Mouse (Mus musculus) cerebellum, adult 2 months (tissue): Measurements from ENCODE around the gene Leng9. TPM values are rescaled to one million over a fixed set of nuclear protein-coding genes. Genes with fewer than 3 reads are reported as not detected.
A peak's percentile ranks its signal among the peaks of the same experiment; 100 is the strongest.

ENCODE experiments used
- DNase-seq, 2 experiments: peaks; one replicate each; pipeline ENCODE4 v3.0.0; 2021
- H3K27ac ChIP-seq: fragments of 200-500 bp; 2 replicates; pipeline ENCODE4 v1.5.1; 2012; ENCODE audit warnings: low read length, control low read depth, inconsistent platforms; ENCODE audit not compliant: insufficient read depth
- H3K27me3 ChIP-seq: fragments of 200-500 bp; 2 replicates; pipeline ENCODE4 v1.6.1; 2012; ENCODE audit warnings: inconsistent platforms, mild to moderate bottlenecking, low read length, moderate library complexity; ENCODE audit not compliant: control insufficient read depth, insufficient read depth
- H3K4me1 ChIP-seq: fragments of 200-500 bp; 2 replicates; pipeline ENCODE4 v1.6.1; 2011; ENCODE audit warnings: low read length; ENCODE audit not compliant: control insufficient read depth, insufficient read depth
- H3K4me3 ChIP-seq: fragments of 200-500 bp; replicated peaks from 2 replicates; pipeline ENCODE3; 2011; ENCODE audit warnings: mild to moderate bottlenecking, low read depth, low read length, control low read depth; ENCODE audit not compliant: insufficient read depth
- CTCF ChIP-seq: fragments of 200-500 bp; IDR thresholded peaks from 2 replicates; pipeline ENCODE4 v1.5.1; 2011; ENCODE audit warnings: low read depth, mild to moderate bottlenecking, control low read depth, low read length, moderate library complexity, borderline replicate concordance; ENCODE audit not compliant: insufficient read depth
- POLR2A ChIP-seq: fragments of 200-500 bp; IDR thresholded peaks from 2 replicates; pipeline ENCODE4 v1.6.1; 2011; ENCODE audit warnings: low read length, control low read depth, borderline replicate concordance; ENCODE audit not compliant: insufficient read depth
- WGBS: fragments of 180-500 bp; shearing (Covaris S2); methylation state at CpG from one replicate; pipeline ENCODE4 v1.1.7; 2018; 5-methylcytosine and 5-hydroxymethylcytosine counted together
- polyA plus RNA-seq: library from polyadenylated mRNA; depleted of rRNA; stranded (reverse); fragments of >200 nt; gene quantifications from 2 replicates; pipeline ENCODE4 v1.2.3, GENCODE M21; 2012

Leng9 gene
- polyA plus RNA-seq, 1 experiment: 8.8 TPM

GRCm38 (mm10) chr7:4146241-4147180 is 3.7 kb downstream of the Leng9 start:
- WGBS: 87% methylated on average over 23 of the region's 23 CpGs
- DNase-seq: peak in 1 of 2 experiments; percentile 35
- H3K4me1 ChIP-seq: peaks cover 6% of the 10 kb centered on the region; the same call in 1 of the 2 replicates
- H3K27ac ChIP-seq: no peak overlapping the region
- no peaks in the 10 kb centered on the region for H3K27me3 ChIP-seq
- no peak for TF ChIP-seq CTCF
- no peak for TF ChIP-seq POLR2A
- H3K4me3 ChIP-seq: no peak overlapping the region

- 46% methylated on average over 6 of the region's 6 CpGs for WGBS
- Histone ChIP-seq H3K27me3 (no peaks in the 10 kb centered on the region), H3K4me3 (no peak overlapping the region), H3K4me1 (peaks cover 6% of the 10 kb centered on the region; the same call in 1 of the 2 replicates), H3K27ac (no peak overlapping the region)
- TF ChIP-seq POLR2A: no peak
- TF ChIP-seq CTCF: peak; percentile 78
- peak; percentile 67 for DNase-seq
These were observed 4.5 kb downstream of the Leng9 start for GRCm38 (mm10) chr7:4145552-4146190.

- Histone ChIP-seq H3K27me3 (no peaks in the 10 kb centered on the region), H3K4me1 (peaks cover 6% of the 10 kb centered on the region; the same call in 1 of the 2 replicates), H3K4me3 (no peak overlapping the region), H3K27ac (no peak overlapping the region)
- TF ChIP-seq POLR2A (no peak), CTCF (no peak)
- WGBS: 93% methylated on average over 20 of the region's 20 CpGs
- peak in 1 of 2 experiments; percentile 20 for DNase-seq
These were observed 5.2 kb downstream of the Leng9 start for GRCm38 (mm10) chr7:4144766-4145551.

GRCm38 (mm10) chr7:4144046-4144445 is 6.1 kb downstream of the Leng9 start:
- no peaks in the 10 kb centered on the region for H3K27me3 ChIP-seq
- no peak for DNase-seq
- TF ChIP-seq CTCF: no peak
- no peak for TF ChIP-seq POLR2A
- H3K4me3 ChIP-seq: no peak overlapping the region
- 95% methylated on average over 13 of the region's 13 CpGs for whole genome bisulfite sequencing
- H3K27ac ChIP-seq: no peak overlapping the region
- H3K4me1 ChIP-seq: peaks cover 6% of the 10 kb centered on the region; the same call in 1 of the 2 replicates

GRCm38 (mm10) chr7:4143506-4143905 is 6.7 kb downstream of the Leng9 start:
- Histone ChIP-seq H3K27ac (no peak overlapping the region), H3K27me3 (no peaks in the 10 kb centered on the region), H3K4me3 (no peak overlapping the region), H3K4me1 (peaks cover 7% of the 10 kb centered on the region; the same call in 1 of the 2 replicates)
- WGBS: 92% methylated on average over 19 of the region's 19 CpGs
- TF ChIP-seq CTCF: no peak
- no peak for TF ChIP-seq POLR2A
- DNase-seq: peak; percentile 9 to 16

GRCm38 (mm10) chr7:4142796-4143445 is 7.3 kb downstream of the Leng9 start:
- peaks cover 3% of the 10 kb centered on the region; the same call in 1 of the 2 replicates for H3K4me1 ChIP-seq
- H3K27ac ChIP-seq: no peak overlapping the region
- 92% methylated on average over 10 of the region's 10 CpGs for WGBS
- TF ChIP-seq CTCF: no peak
- no peak for TF ChIP-seq POLR2A
- peak in 1 of 2 experiments; percentile 27 for DNase-seq
- no peak overlapping the region for H3K4me3 ChIP-seq
- H3K27me3 ChIP-seq: no peaks in the 10 kb centered on the region
